25 mouse cellular contexts compared by ENCODE assay signal in the genomic region with DNA sequence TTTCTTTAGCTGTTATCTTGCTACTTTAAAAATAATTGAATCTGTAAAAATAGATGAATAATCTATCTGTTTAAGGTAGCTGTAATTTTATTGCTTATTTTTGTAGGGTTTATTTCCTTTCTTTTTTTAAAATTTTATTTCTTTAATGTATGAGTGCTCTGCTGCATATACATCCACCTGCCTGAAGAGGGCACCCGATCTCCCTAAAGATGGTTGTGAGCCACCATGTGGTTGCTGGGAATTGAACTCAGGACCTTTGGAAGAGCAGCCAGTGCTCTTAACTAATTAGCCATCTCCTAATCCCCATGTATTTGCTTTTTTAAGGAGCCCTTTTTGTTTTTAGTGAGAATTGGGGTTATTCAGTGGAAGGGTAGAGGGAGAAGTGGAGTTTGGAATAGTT. TPM values are rescaled to one million over a fixed set of nuclear protein-coding genes. Genes with fewer than 3 reads are reported as not detected.
DNase-seq lines count a peak whose midpoint lies in the region; ATAC-seq and TF ChIP-seq lines count a peak whose summit lies in the region.
"Had no signal": no experiment of that assay in that cellular context is flagged by ENCODE, and none has a peak within 500 bp of the region (broad histone marks: within the 10 kb centered on the region; RNA-seq: fewer than 3 reads in every experiment).

No protein-coding gene starts in this region.

- H3K9me3 ChIP-seq in kidney, postnatal 0 days (replicated peaks; ENCODE audit: low read length) = no peaks in the 10 kb centered on the region
- H3K9me3 ChIP-seq in kidney, embryonic 15.5 days (replicated peaks) = no peaks in the 10 kb centered on the region
- H3K9me3 ChIP-seq in midbrain, postnatal 0 days (ENCODE audit: low read length) = no peaks in the 10 kb centered on the region
- no peaks in the 10 kb centered on the region for H3K9me3 ChIP-seq in midbrain, embryonic 16.5 days (replicated peaks; ENCODE audit: control insufficient read depth, low read length, poor library complexity, severe bottlenecking)
- no peaks in the 10 kb centered on the region for H3K9me3 ChIP-seq in liver, postnatal 0 days (ENCODE audit: low read length)
- H3K9me3 ChIP-seq: forebrain, embryonic 13.5 days; heart, embryonic 12.5 days; limb, embryonic 15.5 days; megakaryocyte, embryonic 14.5 days; midbrain, embryonic 13.5 days; neural tube, embryonic 12.5 days; stomach, embryonic 15.5 days had no signal

- no peaks in the 10 kb centered on the region for H3K4me1 ChIP-seq in kidney, postnatal 0 days (replicated peaks; ENCODE audit: insufficient read depth, low read length)
- no peaks in the 10 kb centered on the region for H3K4me1 ChIP-seq in kidney, embryonic 15.5 days
- H3K4me1 ChIP-seq in midbrain, postnatal 0 days (ENCODE audit: insufficient read depth, low read length) = no peaks in the 10 kb centered on the region
- H3K4me1 ChIP-seq in midbrain, embryonic 16.5 days (ENCODE audit: control insufficient read depth, insufficient read depth, low read length) = no peaks in the 10 kb centered on the region
- H3K4me1 ChIP-seq in liver, postnatal 0 days (ENCODE audit: insufficient read depth) = no peaks in the 10 kb centered on the region
- H3K4me1 ChIP-seq: forebrain, embryonic 13.5 days; heart, embryonic 12.5 days; limb, embryonic 15.5 days; midbrain, embryonic 13.5 days; neural tube, embryonic 12.5 days; stomach, embryonic 15.5 days had no signal

- H3K4me3 ChIP-seq in kidney, postnatal 0 days (replicated peaks; ENCODE audit: low read depth, low read length) = no peak overlapping the region
- H3K4me3 ChIP-seq in kidney, embryonic 15.5 days (replicated peaks) = no peak overlapping the region
- no peak overlapping the region for H3K4me3 ChIP-seq in midbrain, postnatal 0 days (ENCODE audit: low read depth, low read length)
- no peak overlapping the region for H3K4me3 ChIP-seq in midbrain, embryonic 16.5 days (ENCODE audit: low read depth, low read length)
- H3K4me3 ChIP-seq in liver, postnatal 0 days (ENCODE audit: low read depth, low read length) = no peak overlapping the region
- H3K4me3 ChIP-seq: forebrain, embryonic 13.5 days; heart, embryonic 12.5 days; limb, embryonic 15.5 days; megakaryocyte, embryonic 14.5 days; midbrain, embryonic 13.5 days; neural tube, embryonic 12.5 days; stomach, embryonic 15.5 days had no signal

- DNase-seq in kidney, postnatal 0 days (ENCODE audit: low spot score) = no peak
- DNase-seq in midbrain, postnatal 0 days (ENCODE audit: low spot score) = no peak
- DNase-seq in Patski (ENCODE audit: low read depth, low spot score) = no peak
- no peak for DNase-seq in liver, postnatal 0 days
- DNase-seq in spleen, adult 12 weeks (ENCODE audit: low spot score) = no peak
- no peak for DNase-seq in cerebellum, adult 11-12 months
- DNase-seq: adrenal gland, postnatal 14 days; cerebellum, adult 8-10 months; gastrocnemius, postnatal 10 days; heart, postnatal 10 days; kidney, adult 8-10 months; kidney, postnatal 25 days; lung, adult 2 months; retina, postnatal 1 day; thymus, adult 2 months had no signal

- no peak for TF ChIP-seq EP300 in liver, postnatal 0 days (IDR thresholded peaks at IDR 0.05; ENCODE audit: low read depth)

- peak; percentile 14; the same call in 1 of the 2 replicates for TF ChIP-seq CTCF in kidney, postnatal 0 days (IDR thresholded peaks at IDR 0.05; ENCODE audit: low read depth)
- peak; percentile 16; the same call in 1 of the 2 replicates for TF ChIP-seq CTCF in midbrain, postnatal 0 days (IDR thresholded peaks at IDR 0.05)
- peak; percentile 62 for TF ChIP-seq CTCF in Patski (IDR thresholded peaks at IDR 0.05)
- peak; percentile 32 for TF ChIP-seq CTCF in liver, postnatal 0 days (IDR thresholded peaks at IDR 0.05; ENCODE audit: low read depth)

- H3K27me3 ChIP-seq in kidney, postnatal 0 days (ENCODE audit: insufficient read depth, low read length) = no peaks in the 10 kb centered on the region
- H3K27me3 ChIP-seq in kidney, embryonic 15.5 days = no peaks in the 10 kb centered on the region
- no peaks in the 10 kb centered on the region for H3K27me3 ChIP-seq in midbrain, postnatal 0 days (ENCODE audit: insufficient read depth, low read length)
- no peaks in the 10 kb centered on the region for H3K27me3 ChIP-seq in midbrain, embryonic 16.5 days (ENCODE audit: control insufficient read depth, insufficient read depth, low read depth, low read length)
- peaks cover 21% of the 10 kb centered on the region for H3K27me3 ChIP-seq in Patski
- no peaks in the 10 kb centered on the region for H3K27me3 ChIP-seq in liver, postnatal 0 days (ENCODE audit: insufficient read depth, low read length)
- H3K27me3 ChIP-seq: forebrain, embryonic 13.5 days; heart, embryonic 12.5 days; limb, embryonic 15.5 days; megakaryocyte, embryonic 14.5 days; midbrain, embryonic 13.5 days; neural tube, embryonic 12.5 days; stomach, embryonic 15.5 days had no signal

- POLR2A ChIA-PET in Patski (lab: Charles Lee) = no interaction called here

- H3K27ac ChIP-seq in kidney, postnatal 0 days = no peak overlapping the region
- H3K27ac ChIP-seq in kidney, embryonic 15.5 days = no peak overlapping the region
- H3K27ac ChIP-seq in midbrain, postnatal 0 days (ENCODE audit: low read depth, low read length) = no peak overlapping the region
- H3K27ac ChIP-seq in midbrain, embryonic 16.5 days (ENCODE audit: low read length) = no peak overlapping the region
- no peak overlapping the region for H3K27ac ChIP-seq in liver, postnatal 0 days (ENCODE audit: low read depth)
- H3K27ac ChIP-seq: forebrain, embryonic 13.5 days; limb, embryonic 15.5 days; midbrain, embryonic 13.5 days; neural tube, embryonic 12.5 days; stomach, embryonic 15.5 days had no signal

- WGBS in kidney, postnatal 0 days = 79% methylated on average over 1 of the region's 1 CpGs
- WGBS in kidney, embryonic 15.5 days = 88% methylated on average over 1 of the region's 1 CpGs
- WGBS in midbrain, postnatal 0 days = 70% methylated on average over 1 of the region's 1 CpGs
- 87% methylated on average over 1 of the region's 1 CpGs for WGBS in midbrain, embryonic 16.5 days
- 64% methylated on average over 1 of the region's 1 CpGs for WGBS in liver, postnatal 0 days (ENCODE audit: insufficient replicate concordance)

- H3K36me3 ChIP-seq in kidney, postnatal 0 days (ENCODE audit: insufficient read depth, low read length) = no peaks in the 10 kb centered on the region
- H3K36me3 ChIP-seq in kidney, embryonic 15.5 days = no peaks in the 10 kb centered on the region
- H3K36me3 ChIP-seq in midbrain, postnatal 0 days (ENCODE audit: insufficient read depth, low read length) = no peaks in the 10 kb centered on the region
- H3K36me3 ChIP-seq in midbrain, embryonic 16.5 days (ENCODE audit: control insufficient read depth, insufficient read depth, low read length) = no peaks in the 10 kb centered on the region
- no peaks in the 10 kb centered on the region for H3K36me3 ChIP-seq in liver, postnatal 0 days (replicated peaks; ENCODE audit: insufficient read depth, low read length)
- H3K36me3 ChIP-seq: heart, embryonic 12.5 days; limb, embryonic 15.5 days; midbrain, embryonic 13.5 days; neural tube, embryonic 12.5 days; stomach, embryonic 15.5 days had no signal

- in situ Hi-C loops in Patski (cut with MboI; ENCODE audit: low pct_unique_long_range_greater_than_20kb) = no loop called here

- CTCF ChIA-PET in Patski (lab: Charles Lee) = no interaction called here

- ATAC-seq in kidney, postnatal 0 days (replicated peaks; ENCODE audit: low FRiP score, low read depth) = no peak
- no peak for ATAC-seq in kidney, embryonic 15.5 days (replicated peaks; ENCODE audit: low FRiP score)
- no peak for ATAC-seq in midbrain, postnatal 0 days (ENCODE audit: low FRiP score)
- no peak for ATAC-seq in midbrain, embryonic 16.5 days
- no peak for ATAC-seq in Patski
- no peak for ATAC-seq in liver, postnatal 0 days
- ATAC-seq: forebrain, embryonic 13.5 days; inflammation-experienced regulatory T-cells, adult 6 months; midbrain, embryonic 13.5 days had no signal

- H3K9ac ChIP-seq in kidney, postnatal 0 days (ENCODE audit: low read depth, low read length) = no peak overlapping the region
- no peak overlapping the region for H3K9ac ChIP-seq in kidney, embryonic 15.5 days
- no peak overlapping the region for H3K9ac ChIP-seq in midbrain, postnatal 0 days (replicated peaks; ENCODE audit: low read length, poor library complexity, severe bottlenecking)
- no peak overlapping the region for H3K9ac ChIP-seq in midbrain, embryonic 16.5 days (ENCODE audit: low read depth, low read length)
- no peak overlapping the region for H3K9ac ChIP-seq in liver, postnatal 0 days (replicated peaks)
- H3K9ac ChIP-seq: forebrain, embryonic 13.5 days; heart, embryonic 12.5 days; limb, embryonic 15.5 days; midbrain, embryonic 13.5 days; neural tube, embryonic 12.5 days; stomach, embryonic 15.5 days had no signal

- H3K4me2 ChIP-seq in kidney, postnatal 0 days (ENCODE audit: low read length) = no peak overlapping the region
- H3K4me2 ChIP-seq in kidney, embryonic 15.5 days = no peak overlapping the region
- H3K4me2 ChIP-seq in midbrain, postnatal 0 days (ENCODE audit: low read depth, low read length, poor library complexity, severe bottlenecking) = no peak overlapping the region
- H3K4me2 ChIP-seq in midbrain, embryonic 16.5 days (ENCODE audit: low read length) = no peak overlapping the region
- H3K4me2 ChIP-seq in liver, postnatal 0 days (ENCODE audit: low read depth, low read length) = no peak overlapping the region
- H3K4me2 ChIP-seq: forebrain, embryonic 13.5 days; heart, embryonic 12.5 days; limb, embryonic 15.5 days; midbrain, embryonic 13.5 days; neural tube, embryonic 12.5 days; stomach, embryonic 15.5 days had no signal

RNA-seq across cellular contexts. Expression of gene Usp9x, which starts 14.3 kb away (rescaled TPM):
- 23.2 and 23.8 TPM in 2 replicates for polyA plus RNA-seq in kidney, postnatal 0 days (2015; fragmentation: Nextera tagmentation; extraction: Ambion mirVana)
- 25.7 and 29.7 TPM in 2 replicates for polyA plus RNA-seq in kidney, embryonic 15.5 days (2015; fragmentation: Nextera tagmentation; extraction: Ambion mirVana)
- 289 and 395 TPM in 2 replicates for total RNA-seq in midbrain, postnatal 0 days (2014; rRNA removed)
- 22.6 and 28.4 TPM in 2 replicates for polyA plus RNA-seq in midbrain, postnatal 0 days (2015; fragmentation: Nextera tagmentation; extraction: Ambion mirVana)
- polyA plus RNA-seq in midbrain, embryonic 16.5 days (2015; fragmentation: Nextera tagmentation; extraction: Ambion mirVana) = 35.2 and 41.4 TPM in 2 replicates
- polyA plus RNA-seq in Patski (2021) = 122 TPM
- polyA plus RNA-seq in liver, postnatal 0 days (2015; fragmentation: Nextera tagmentation; extraction: Ambion mirVana) = 8.4 and 10.8 TPM in 2 replicates
